Mouse (Mus musculus) layer of hippocampus, postnatal 25 days (tissue): ENCODE data around the gene Swt1. TPM values are rescaled to one million over a fixed set of nuclear protein-coding genes. Genes with fewer than 3 reads are reported as not detected.
"Not testable (repeated sequence)": the region's sequence is repeated elsewhere in the genome, so short reads cannot be mapped to it uniquely, and the experiment has no call there.

Experiments
- DNase-seq, 2 experiments: peaks; one replicate each; pipeline ENCODE4 v3.0.0; 2022; ENCODE audit warnings: mixed read lengths in 2 of 2, low spot score in 1 of 2; ENCODE audit errors: extremely low spot score in 1 of 2
- total RNA-seq, 2 experiments: library from RNA; stranded (reverse); gene quantifications; 2 replicates each; pipeline ENCODE4 v1.2.3; 2021

Swt1 gene
- total RNA-seq, 2 experiments from 2014 or later, result 11.8 to 12.3 TPM

- no peak for DNase-seq
Measured at GRCm38 (mm10) chr1:151367721-151368324, 60.4 kb downstream of the Swt1 start.

- DNase-seq, result no peak
Measured at GRCm38 (mm10) chr1:151366944-151367605, 61.2 kb downstream of the Swt1 start.

DNA sequence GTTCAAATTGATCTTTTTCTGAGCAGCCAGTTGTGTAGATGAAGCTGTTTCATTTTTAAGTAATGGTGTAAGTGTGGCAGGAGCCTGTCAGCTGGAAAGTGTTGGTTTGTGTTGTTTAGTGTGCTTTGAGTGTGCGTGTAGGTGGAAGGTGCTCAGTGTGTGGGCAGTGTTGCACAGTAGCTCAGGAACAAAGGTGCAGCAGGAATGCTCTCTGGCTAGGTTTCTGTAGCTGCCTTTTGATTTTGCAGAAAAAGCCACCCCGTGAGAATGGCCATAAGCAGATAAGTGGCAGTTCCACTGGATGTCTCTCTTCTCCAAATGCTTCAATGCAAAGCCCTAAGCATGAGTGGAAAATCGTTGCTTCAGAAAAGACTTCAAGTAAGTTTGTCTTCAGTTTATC lies 68.9 kb downstream of the Swt1 start:
- no peak for DNase-seq

- no peak for DNase-seq
Measured at GRCm38 (mm10) chr1:151355994-151356393, 72.3 kb downstream of the Swt1 start.

- no peak for DNase-seq
Measured at GRCm38 (mm10) chr1:151352911-151353310, 75.3 kb downstream of the Swt1 start.

DNA sequence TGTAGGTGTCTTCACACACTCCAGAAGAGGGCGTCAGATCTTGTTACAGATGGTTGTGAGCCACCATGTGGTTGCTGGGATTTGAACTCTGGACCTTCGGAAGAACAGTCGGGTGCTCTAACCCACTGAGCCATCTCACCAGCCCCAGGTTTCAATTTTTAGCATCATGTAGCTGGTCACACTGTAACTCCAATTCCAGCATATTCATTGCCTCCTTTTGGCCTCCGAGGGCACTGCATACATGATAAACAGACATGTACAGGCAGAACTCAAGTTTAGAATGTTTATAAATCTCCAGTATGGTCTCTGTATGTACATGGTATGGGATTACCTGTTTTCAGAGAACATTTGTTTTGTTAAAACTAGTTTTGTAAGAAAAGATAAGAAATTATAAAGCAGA lies 80.0 kb downstream of the Swt1 start:
- DNase-seq, result not testable (repeated sequence)

DNA sequence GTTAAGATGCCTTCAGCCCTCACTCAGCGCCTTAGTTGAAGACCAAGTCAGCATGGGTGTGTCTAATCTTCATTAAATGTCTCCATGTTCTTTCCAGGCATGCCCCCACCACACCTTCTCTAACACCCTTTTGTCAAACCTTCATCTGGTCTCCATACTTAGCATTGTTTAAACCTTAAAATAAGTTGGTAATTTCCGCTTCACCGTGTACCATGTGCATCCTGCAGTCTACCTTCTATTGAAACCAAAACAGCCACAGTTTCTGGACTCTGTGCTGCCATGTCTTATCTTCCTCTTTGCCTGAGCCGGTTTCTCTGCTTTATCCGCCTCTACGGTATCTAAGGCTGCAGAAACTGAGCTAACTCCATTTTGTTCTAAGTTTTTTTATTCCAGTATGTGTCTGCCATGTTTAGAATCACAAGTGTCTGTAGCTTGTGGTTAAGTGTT lies 81.6 kb downstream of the Swt1 start:
- no peak for DNase-seq

DNA sequence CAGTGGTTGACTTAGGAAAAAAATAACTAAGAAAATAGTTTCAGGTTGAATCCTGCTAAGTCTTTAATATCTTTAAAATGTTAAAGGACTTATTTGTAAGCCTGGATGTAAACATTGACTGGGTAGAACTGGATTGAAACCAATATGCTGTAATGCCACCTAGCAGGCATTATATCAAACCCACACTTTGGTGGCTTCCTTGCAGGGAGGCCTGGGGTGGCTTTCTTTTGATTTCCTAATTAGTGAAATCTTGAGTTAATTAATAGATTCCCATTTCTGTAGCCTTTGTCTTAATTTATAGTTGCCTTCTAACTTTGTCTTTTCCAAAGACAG lies 82.4 kb downstream of the Swt1 start:
- DNase-seq, result no peak

GRCm38 (mm10) chr1:151345109-151345862 lies 83.0 kb downstream of the Swt1 start:
- peak; percentile 98 for DNase-seq

GRCm38 (mm10) chr1:151344283-151345108 lies 83.8 kb downstream of the Swt1 start, which contains the start of gene Ivns1abp:
Gene Ivns1abp, plus strand, starts transcription at chr1:151344477.
- peak; percentile 86 to 93 for DNase-seq

- DNase-seq, result no peak
Measured at GRCm38 (mm10) chr1:151343571-151344282, 84.5 kb downstream of the Swt1 start.

GRCm38 (mm10) chr1:151342968-151343367 lies 85.3 kb downstream of the Swt1 start:
- no peak for DNase-seq

GRCm38 (mm10) chr1:151342311-151342710 lies 85.9 kb downstream of the Swt1 start:
- no peak for DNase-seq

- no peak for DNase-seq
Measured at GRCm38 (mm10) chr1:151341321-151342044, 86.8 kb downstream of the Swt1 start.

DNA sequence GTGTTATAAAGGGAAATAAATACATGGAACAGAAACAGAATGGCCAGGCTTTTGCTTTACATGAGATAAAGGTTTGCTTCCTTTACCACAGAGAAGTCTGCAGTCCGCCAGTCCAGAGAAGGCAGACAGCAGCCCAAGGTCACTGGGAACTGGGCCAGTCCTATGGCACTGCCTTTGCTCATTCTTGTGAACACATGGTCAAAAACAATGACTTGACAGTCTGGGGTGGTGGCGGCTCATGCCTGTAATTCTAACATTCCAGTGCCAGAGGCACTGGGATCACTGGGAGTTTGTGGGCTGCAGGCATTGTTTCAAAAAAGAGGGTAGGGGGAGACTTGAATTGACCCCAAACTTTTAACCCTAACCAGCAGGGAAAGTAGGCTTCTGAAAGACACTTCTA lies 89.3 kb downstream of the Swt1 start:
- no peak for DNase-seq

DNA sequence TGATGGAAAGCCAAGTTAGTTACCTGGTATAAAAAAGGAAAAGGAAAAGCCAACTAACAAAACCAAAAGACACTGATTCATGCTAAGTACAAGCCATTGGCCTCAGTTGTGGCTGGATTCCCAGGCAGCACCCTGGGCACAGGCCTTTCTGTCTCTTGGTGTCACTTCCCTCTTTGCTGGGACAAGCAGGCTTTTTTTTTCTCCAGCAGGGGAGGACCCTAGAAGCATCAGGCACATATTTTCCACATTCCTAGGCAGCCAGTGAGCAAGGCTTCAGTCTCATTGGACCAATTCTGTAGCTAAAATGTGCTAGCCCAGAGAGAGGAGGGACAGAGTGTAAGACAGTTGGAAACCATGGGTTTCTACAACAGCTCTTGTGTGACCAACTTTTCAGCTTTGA lies 90.0 kb downstream of the Swt1 start:
- no peak for DNase-seq

- DNase-seq, result no peak
Measured at GRCm38 (mm10) chr1:151332819-151333218, 95.4 kb downstream of the Swt1 start.

- no peak for DNase-seq
Measured at GRCm38 (mm10) chr1:151329601-151330000, 98.7 kb downstream of the Swt1 start.

DNA sequence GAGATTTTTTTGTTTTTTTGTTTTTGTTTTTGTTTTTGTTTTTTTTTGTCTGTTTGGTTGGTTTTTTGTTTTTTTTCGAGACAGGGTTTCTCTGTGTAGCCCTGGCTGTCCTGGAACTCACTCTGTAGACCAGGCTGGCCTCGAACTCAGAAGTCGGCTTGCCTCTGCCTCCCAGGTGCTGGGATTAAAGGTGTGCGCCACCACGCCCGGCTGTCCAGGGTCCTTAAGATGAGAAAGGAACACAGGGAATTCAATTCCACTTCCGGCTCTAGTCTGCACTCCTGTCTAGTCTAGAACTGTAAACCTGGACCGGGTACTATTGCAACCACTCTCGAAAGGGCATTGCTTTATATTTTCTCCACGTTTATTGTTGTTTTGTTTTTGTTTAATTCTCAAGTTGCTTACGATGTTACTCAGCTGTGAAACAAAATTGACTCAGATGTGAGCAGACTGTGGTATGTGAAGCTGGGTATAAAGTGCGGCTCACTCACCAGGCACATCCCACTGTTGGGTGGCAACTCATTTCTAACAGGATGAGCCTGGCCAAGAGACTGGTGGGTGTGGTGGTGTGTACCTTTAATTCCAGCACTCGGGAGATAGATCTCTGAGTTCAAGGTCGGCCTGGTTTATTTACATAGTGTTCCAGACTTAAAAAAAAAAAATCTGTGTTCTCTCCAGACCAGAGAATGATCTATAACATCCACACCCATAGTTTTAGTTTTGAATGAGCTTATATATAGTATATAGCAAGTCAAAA lies 99.7 kb downstream of the Swt1 start:
- DNase-seq, result no peak
